Mouse (Mus musculus) midbrain, embryonic 15.5 days (tissue): ENCODE measurements around the gene Ppm1h. TPM values are rescaled to one million over a fixed set of nuclear protein-coding genes. Genes with fewer than 3 reads are reported as not detected.
A peak's percentile ranks its signal among the peaks of the same experiment; 100 is the strongest.

Experiments
- ATAC-seq: fragments of 200-750 bp; cut with Nextera tagmentation; replicated peaks from 2 replicates; pipeline ENCODE4 v1.8.0; 2017; ENCODE audit warnings: moderate TSS enrichment
- H3K27ac ChIP-seq: fragments of 300-500 bp; sonication (generic); 2 replicates; pipeline ENCODE4 v1.5.1; 2015; ENCODE audit warnings: mild to moderate bottlenecking, inconsistent platforms
- H3K27me3 ChIP-seq: fragments of 300-500 bp; sonication (generic); replicated peaks from 2 replicates; pipeline ENCODE4 v1.6.1; 2015; ENCODE audit warnings: inconsistent platforms
- H3K36me3 ChIP-seq: fragments of 300-500 bp; sonication (generic); replicated peaks from 2 replicates; pipeline ENCODE4 v1.6.1; 2015; ENCODE audit warnings: inconsistent platforms
- H3K4me1 ChIP-seq: fragments of 300-500 bp; sonication (generic); 2 replicates; pipeline ENCODE4 v1.6.1; 2015; ENCODE audit warnings: inconsistent platforms
- H3K4me2 ChIP-seq: fragments of 300-500 bp; sonication (generic); 2 replicates; pipeline ENCODE4 v1.6.1; 2015; ENCODE audit warnings: inconsistent platforms, mild to moderate bottlenecking, moderate library complexity
- H3K4me3 ChIP-seq: fragments of 300-500 bp; sonication (generic); 2 replicates; pipeline ENCODE4 v1.5.1; 2015; ENCODE audit warnings: mild to moderate bottlenecking, inconsistent platforms
- H3K9ac ChIP-seq: fragments of 300-500 bp; sonication (generic); 2 replicates; pipeline ENCODE4 v1.6.1; 2015; ENCODE audit warnings: mild to moderate bottlenecking, inconsistent platforms
- H3K9me3 ChIP-seq: fragments of 300-500 bp; sonication (generic); 2 replicates; pipeline ENCODE4 v1.6.1; 2016; ENCODE audit warnings: inconsistent platforms
- WGBS: fragments of 180-500 bp; shearing (Covaris S2); methylation state at CpG from one replicate; pipeline ENCODE4 v1.1.7; 2015; ENCODE audit warnings: mixed read lengths; 5-methylcytosine and 5-hydroxymethylcytosine counted together
- polyA plus RNA-seq: library from polyadenylated mRNA; unstranded; fragments of >200 nt; fragmentation: Nextera tagmentation; extraction: Ambion mirVana; gene quantifications from 2 replicates; pipeline ENCODE4 v1.2.1, GENCODE M21; 2015

Ppm1h gene
- polyA plus RNA-seq, 1 experiment from 2014 or later = 21.4 TPM

DNA sequence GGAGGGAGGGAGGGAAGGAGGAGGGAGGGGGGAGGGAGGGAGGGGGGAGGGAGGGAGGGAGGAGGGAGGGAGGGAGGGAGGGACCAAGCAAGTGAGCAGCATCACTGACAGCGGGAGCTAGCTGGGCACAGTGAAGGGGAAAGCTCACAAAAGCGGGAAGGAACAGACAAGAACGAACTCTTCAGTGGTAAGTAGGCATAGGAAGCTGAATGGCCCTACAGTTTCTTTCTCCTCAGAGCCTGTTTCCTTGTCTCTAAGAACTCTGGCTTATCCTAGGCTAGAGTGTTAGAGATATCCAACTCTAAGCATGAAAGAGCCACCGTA is 2.5 kb downstream of the Ppm1h start:
- no peak for ATAC-seq
- H3K4me1 ChIP-seq = peaks cover 17% of the 10 kb centered on the region
- no peaks in the 10 kb centered on the region for H3K36me3 ChIP-seq
- H3K4me2 ChIP-seq = peak overlapping the region; percentile 26
- no peak overlapping the region for H3K27ac ChIP-seq
- H3K4me3 ChIP-seq = no peak overlapping the region
- no peaks in the 10 kb centered on the region for H3K27me3 ChIP-seq
- H3K9me3 ChIP-seq = no peaks in the 10 kb centered on the region
- 23% methylated on average over 4 of the region's 4 CpGs for WGBS
- no peak overlapping the region for H3K9ac ChIP-seq

DNA sequence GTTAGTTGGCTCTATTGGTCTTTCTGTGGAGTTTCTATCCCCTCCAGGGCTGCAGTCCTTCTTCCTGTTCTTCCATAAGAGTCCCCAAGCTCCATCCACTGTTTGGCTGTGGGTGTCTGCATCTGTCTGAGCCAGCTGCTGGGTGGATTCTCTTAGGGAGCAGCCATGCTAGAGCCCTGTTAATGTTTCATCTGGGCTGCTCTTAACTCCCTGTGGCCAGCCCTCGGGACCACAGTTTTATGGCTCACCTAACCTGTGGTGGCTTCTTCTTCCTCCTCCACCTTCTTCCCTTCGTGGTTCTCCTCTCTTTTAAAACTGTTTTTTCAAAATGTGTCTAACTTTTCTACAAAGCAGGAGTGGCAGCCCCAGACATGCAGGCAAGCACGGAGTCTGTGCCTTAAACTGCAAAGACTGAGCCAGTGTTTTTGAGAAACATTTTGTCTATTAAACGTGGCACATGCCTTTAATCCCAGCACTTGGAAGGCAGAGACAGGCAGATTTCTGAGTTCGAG is 5.3 kb downstream of the Ppm1h start:
- no peak for ATAC-seq
- H3K4me1 ChIP-seq = peaks cover 13% of the 10 kb centered on the region
- H3K4me3 ChIP-seq = no peak overlapping the region
- H3K9ac ChIP-seq = no peak overlapping the region
- WGBS = 88% methylated on average over 5 of the region's 5 CpGs
- H3K36me3 ChIP-seq = no peaks in the 10 kb centered on the region
- no peaks in the 10 kb centered on the region for H3K27me3 ChIP-seq
- H3K4me2 ChIP-seq = no peak overlapping the region
- no peak overlapping the region for H3K27ac ChIP-seq
- no peaks in the 10 kb centered on the region for H3K9me3 ChIP-seq

DNA sequence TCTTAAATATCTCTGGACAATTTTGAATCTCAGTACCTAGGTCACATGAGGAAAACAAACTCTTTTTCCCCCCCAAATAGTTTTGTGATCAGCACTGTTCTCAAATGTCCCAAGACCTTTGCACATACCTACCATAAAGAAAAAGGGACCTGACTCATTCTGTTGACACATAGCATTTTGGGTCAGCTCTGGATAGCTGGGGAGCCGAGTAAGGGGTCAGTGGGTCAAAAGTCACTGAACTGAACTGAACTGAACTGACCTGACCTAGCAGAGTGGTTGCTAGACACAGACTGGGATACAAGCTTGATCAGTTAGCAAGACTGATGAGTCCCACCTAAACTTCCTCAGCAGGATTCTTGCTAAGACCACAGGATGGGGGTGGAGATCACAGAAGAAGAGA is 6.7 kb downstream of the Ppm1h start:
- no peaks in the 10 kb centered on the region for H3K36me3 ChIP-seq
- H3K4me2 ChIP-seq = no peak overlapping the region
- no peak overlapping the region for H3K9ac ChIP-seq
- no peaks in the 10 kb centered on the region for H3K9me3 ChIP-seq
- peaks cover 10% of the 10 kb centered on the region for H3K4me1 ChIP-seq
- no peak overlapping the region for H3K4me3 ChIP-seq
- no peak for ATAC-seq
- 64% methylated on average over 1 of the region's 1 CpGs for WGBS
- no peak overlapping the region for H3K27ac ChIP-seq
- no peaks in the 10 kb centered on the region for H3K27me3 ChIP-seq

DNA sequence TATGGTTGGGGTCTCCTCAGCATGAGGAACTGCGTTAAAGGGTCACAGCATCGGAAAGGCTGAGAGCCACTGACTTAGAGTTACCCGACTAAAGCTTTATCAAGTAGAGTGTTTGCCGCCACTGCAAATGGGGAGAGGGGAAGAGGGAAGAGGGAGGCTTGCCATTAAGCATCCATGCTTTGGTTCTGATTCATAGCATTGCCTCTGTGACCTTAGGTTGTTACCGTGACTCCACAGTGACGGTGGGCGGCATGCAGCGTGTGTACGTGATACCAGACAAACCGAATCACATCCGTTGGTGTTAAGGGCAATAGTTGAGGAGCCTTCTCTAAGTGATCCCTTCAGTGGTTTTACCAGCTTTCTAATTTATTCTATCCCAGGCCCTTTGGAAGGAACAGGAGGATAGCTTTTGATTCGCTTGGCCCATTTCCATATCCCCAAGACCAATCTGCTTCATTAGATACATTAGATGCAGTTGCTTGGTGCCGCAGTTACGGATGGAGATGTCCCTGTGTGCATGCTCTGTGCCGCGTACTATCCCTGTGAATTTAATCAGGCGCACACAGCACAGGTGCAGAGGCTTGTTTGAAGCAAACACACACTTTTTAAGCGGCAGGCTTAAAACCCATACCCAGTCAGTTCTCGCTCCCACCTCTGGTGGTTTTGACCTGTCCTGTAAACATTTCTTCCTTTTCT is 7.4 kb downstream of the Ppm1h start:
- H3K27ac ChIP-seq = no peak overlapping the region
- H3K4me3 ChIP-seq = no peak overlapping the region
- H3K4me1 ChIP-seq = peaks cover 5% of the 10 kb centered on the region; the same call in 1 of the 2 replicates
- ATAC-seq = no peak
- no peak overlapping the region for H3K9ac ChIP-seq
- no peak overlapping the region for H3K4me2 ChIP-seq
- 82% methylated on average over 19 of the region's 19 CpGs for WGBS
- H3K36me3 ChIP-seq = no peaks in the 10 kb centered on the region
- no peaks in the 10 kb centered on the region for H3K27me3 ChIP-seq
- H3K9me3 ChIP-seq = no peaks in the 10 kb centered on the region

DNA sequence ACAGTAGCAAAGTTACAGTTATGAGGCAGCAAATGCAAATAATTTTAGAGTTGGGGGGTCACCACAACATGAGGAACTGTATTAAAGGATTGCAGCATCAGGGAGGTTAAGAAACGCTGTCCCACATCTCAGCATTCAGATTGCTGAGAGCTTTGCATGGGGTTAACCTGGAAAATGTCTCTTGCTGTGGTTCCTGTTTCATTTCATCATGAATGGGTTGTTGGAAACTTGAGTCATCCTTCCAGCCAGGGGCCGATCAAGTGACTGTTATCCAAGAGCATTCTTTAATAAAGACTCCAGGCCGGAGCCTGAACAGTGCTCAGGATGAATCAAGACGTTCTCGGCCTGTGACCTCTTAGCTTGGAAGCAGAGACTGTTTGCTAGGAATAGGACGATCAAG is 12.1 kb downstream of the Ppm1h start:
- Histone ChIP-seq H3K36me3 (no peaks in the 10 kb centered on the region), H3K4me2 (no peak overlapping the region), H3K4me3 (no peak overlapping the region), H3K27ac (no peak overlapping the region), H3K27me3 (no peaks in the 10 kb centered on the region), H3K4me1 (peaks cover 15% of the 10 kb centered on the region), H3K9ac (no peak overlapping the region), H3K9me3 (no peaks in the 10 kb centered on the region)
- no peak for ATAC-seq
- WGBS = 87% methylated on average over 6 of the region's 6 CpGs

DNA sequence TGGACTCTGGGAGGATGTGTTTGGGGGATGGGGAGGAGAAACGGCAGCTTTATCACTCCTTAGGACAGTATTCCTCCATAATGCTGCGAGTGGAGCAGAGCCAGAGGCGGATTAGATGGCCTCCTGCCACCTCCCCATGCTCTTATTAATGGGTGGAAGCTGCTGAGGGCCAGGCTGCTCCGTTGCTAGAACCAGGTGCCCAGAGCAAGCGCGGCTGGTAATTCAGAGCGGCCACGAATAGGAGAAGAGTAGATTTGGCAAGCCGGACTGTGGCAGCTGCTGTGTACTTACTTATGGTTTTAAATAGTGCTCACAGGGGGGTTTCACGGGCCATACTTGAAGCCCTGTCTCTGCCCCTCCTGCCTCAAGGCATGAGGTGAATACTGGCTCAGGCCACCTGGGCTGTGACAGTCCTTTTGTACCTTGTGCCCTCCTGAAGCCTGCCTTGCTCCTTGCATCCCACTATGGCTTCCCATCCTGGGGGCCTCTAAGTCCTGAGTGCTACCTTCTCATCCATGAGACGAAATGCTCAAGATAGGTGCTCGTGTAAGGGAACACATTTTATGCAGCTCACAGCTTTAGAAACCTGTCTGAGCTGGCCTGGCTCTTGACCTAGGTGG is 14.7 kb downstream of the Ppm1h start:
- Histone ChIP-seq H3K4me1 (peaks cover 15% of the 10 kb centered on the region), H3K4me3 (no peak overlapping the region), H3K36me3 (no peaks in the 10 kb centered on the region), H3K9ac (no peak overlapping the region), H3K4me2 (no peak overlapping the region), H3K27ac (peak overlapping the region; percentile 38; the same call in 1 of the 2 replicates), H3K9me3 (no peaks in the 10 kb centered on the region), H3K27me3 (no peaks in the 10 kb centered on the region)
- WGBS = 51% methylated on average over 12 of the region's 12 CpGs
- ATAC-seq = peak; percentile 70

DNA sequence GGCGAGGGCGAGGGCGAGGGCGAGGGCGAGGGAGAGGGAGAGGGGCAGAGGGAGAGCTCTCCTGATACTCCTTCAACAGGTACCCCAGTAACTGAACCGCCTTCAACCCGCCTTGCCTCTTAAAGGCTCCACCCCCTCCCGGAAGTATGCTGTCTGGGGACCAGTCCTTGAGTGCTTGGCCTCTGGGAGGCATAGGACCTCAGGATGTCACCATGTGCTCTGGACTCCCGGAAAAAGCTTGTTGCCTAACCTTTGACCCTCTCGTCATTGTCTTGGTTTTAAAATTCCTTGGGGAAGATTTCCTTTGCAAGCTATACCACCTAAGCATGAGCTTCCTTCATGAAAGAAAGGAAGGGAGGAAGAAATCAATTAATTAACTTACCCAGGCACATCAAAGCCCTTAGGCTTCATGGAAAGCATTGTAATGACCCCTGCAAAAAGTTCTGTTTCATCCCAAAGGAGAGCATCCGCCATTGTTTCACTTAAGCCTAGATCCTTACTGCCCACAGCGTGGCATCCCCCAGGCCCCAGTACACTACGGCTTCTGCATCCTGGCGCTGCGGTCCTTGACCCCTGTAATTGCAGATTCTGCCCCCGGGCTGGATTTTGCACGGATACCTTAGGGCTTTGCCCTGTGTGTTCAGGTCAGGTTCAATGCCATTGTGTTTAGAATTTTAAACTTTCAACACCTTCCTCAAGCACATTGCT is 15.5 kb downstream of the Ppm1h start:
- WGBS = 65% methylated on average over 17 of the region's 17 CpGs
- no peaks in the 10 kb centered on the region for H3K9me3 ChIP-seq
- H3K4me2 ChIP-seq = no peak overlapping the region
- H3K36me3 ChIP-seq = no peaks in the 10 kb centered on the region
- no peak overlapping the region for H3K4me3 ChIP-seq
- H3K4me1 ChIP-seq = peaks cover 15% of the 10 kb centered on the region
- ATAC-seq = peak; percentile 59; the same call in 1 of the 2 replicates
- no peak overlapping the region for H3K9ac ChIP-seq
- no peaks in the 10 kb centered on the region for H3K27me3 ChIP-seq
- H3K27ac ChIP-seq = peak overlapping the region; percentile 1; the same call in 1 of the 2 replicates

DNA sequence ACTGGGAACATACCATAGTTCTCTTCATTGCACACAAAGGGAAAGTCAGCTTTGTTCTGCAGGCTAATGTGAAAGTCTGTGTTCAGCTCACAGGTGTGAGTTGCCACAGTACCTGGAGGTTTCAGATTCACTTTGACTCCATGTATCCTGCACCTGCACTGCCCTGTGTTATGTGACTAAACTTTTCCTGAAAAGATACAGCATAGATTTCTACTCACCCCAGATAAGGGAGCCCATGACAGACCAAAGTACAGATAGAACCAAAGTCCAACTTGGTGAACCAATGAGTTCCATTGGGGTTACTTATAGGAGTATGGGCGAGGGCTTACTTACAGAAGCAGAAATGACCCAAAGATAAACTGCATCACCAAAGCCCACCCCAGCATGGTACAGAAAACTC is 17.8 kb downstream of the Ppm1h start:
- Histone ChIP-seq H3K27ac (no peak overlapping the region), H3K4me3 (no peak overlapping the region), H3K27me3 (no peaks in the 10 kb centered on the region), H3K4me2 (no peak overlapping the region), H3K9me3 (no peaks in the 10 kb centered on the region), H3K36me3 (no peaks in the 10 kb centered on the region), H3K9ac (no peak overlapping the region), H3K4me1 (peaks cover 15% of the 10 kb centered on the region)
- no peak for ATAC-seq
- WGBS = 92% methylated on average over 1 of the region's 1 CpGs

DNA sequence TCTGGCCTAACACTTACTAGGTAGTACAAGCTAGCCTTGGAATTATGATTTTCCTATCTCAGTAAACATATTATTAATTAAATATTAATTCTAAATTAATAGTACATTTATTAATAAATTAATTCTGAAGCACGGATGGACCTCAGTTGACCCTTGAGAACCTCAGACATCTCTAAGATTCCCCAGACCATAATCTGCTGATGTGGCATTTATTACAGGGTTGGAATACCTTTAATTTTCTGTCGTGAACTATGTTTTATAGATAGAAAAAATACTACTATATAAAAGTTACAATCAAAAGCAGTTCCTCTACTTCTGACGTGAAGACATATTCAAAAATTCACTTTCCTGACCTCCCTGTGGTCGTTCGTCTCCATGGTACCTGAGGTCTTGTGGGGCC is 19.8 kb downstream of the Ppm1h start:
- WGBS = 86% methylated on average over 5 of the region's 5 CpGs
- no peak overlapping the region for H3K9ac ChIP-seq
- H3K36me3 ChIP-seq = no peaks in the 10 kb centered on the region
- H3K4me2 ChIP-seq = no peak overlapping the region
- no peak overlapping the region for H3K4me3 ChIP-seq
- H3K27me3 ChIP-seq = no peaks in the 10 kb centered on the region
- no peak for ATAC-seq
- no peaks in the 10 kb centered on the region for H3K9me3 ChIP-seq
- H3K27ac ChIP-seq = no peak overlapping the region
- peaks cover 10% of the 10 kb centered on the region for H3K4me1 ChIP-seq

DNA sequence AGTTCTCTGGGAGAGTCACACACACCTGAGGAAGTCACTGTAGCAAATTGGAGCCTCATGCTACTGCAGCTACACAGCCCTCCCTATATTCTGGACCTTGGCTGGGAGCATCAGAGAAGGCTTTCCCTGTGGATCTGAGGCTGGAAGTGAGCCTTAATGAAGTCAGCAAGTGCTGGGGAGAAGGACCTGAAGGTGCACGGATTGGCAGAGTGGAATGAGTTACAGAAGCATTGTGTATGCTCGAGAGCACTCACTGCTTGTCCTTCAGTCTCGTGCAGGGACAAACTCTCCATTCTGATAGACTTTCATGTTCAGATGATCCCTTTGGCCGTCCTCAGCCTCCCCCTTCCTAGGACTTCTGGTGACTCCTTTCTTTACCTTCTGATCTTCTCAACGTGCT is 26.3 kb downstream of the Ppm1h start:
- 77% methylated on average over 5 of the region's 5 CpGs for WGBS
- peaks cover 5% of the 10 kb centered on the region; the same call in 1 of the 2 replicates for H3K4me1 ChIP-seq
- H3K27ac ChIP-seq = no peak overlapping the region
- H3K36me3 ChIP-seq = no peaks in the 10 kb centered on the region
- H3K4me2 ChIP-seq = no peak overlapping the region
- no peak for ATAC-seq
- no peaks in the 10 kb centered on the region for H3K27me3 ChIP-seq
- no peaks in the 10 kb centered on the region for H3K9me3 ChIP-seq
- H3K4me3 ChIP-seq = no peak overlapping the region
- no peak overlapping the region for H3K9ac ChIP-seq

DNA sequence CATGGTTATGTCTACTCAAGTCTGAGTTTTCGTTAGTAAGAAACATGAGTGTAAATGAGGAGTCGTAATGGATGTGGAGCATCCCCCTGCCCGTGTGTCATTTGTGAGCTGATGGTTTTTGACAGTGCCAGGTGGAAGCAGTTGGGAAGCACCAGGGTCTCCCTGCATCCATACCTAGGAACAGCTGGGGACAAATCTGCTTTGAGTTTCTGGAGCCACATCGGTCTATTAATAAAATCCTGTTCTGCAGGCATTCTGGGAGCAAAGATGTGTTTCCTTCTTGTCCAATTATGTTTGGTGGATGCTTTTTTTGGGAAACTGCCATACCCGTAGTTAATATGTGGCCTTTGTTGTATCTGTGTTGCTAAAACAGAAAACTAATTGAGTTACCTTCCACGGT is 26.9 kb downstream of the Ppm1h start:
- ATAC-seq = no peak
- no peak overlapping the region for H3K27ac ChIP-seq

DNA sequence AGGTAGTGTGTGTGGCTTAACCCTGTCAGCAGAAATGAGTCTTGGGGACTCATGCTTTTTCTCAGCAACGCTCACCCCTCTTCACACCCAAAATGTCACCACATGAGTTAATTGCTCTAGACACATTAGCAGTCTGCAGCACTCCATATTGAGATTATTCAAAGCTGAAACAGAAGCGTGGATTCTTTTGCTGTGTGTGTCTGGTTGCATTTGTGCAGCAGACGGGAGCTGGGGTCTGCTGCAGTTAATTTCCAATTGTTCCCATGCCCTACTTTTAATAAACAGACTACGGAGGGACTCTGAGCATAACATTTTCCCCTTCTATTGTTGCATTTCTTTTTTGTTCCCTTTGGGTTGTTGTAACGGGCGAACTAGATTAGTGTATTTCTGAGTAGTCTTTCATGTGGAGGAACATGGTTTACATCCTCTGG is 32.8 kb downstream of the Ppm1h start:
- Histone ChIP-seq H3K27me3 (no peaks in the 10 kb centered on the region), H3K9me3 (no peaks in the 10 kb centered on the region), H3K27ac (peak overlapping the region; percentile 23), H3K4me2 (no peak overlapping the region), H3K36me3 (no peaks in the 10 kb centered on the region), H3K4me3 (no peak overlapping the region), H3K4me1 (peaks cover 36% of the 10 kb centered on the region), H3K9ac (no peak overlapping the region)
- 0 out of 2 replicates have a peak, but pooled peaks have one; percentile 21 for ATAC-seq
- 40% methylated on average over 6 of the region's 6 CpGs for WGBS

More for the DNA sequence above, 26.9 kb downstream of the Ppm1h start:
- no peak overlapping the region for H3K9ac ChIP-seq
- H3K4me1 ChIP-seq = peaks cover 8% of the 10 kb centered on the region; the same call in 1 of the 2 replicates
- 82% methylated on average over 6 of the region's 6 CpGs for WGBS
- H3K9me3 ChIP-seq = no peaks in the 10 kb centered on the region
- no peaks in the 10 kb centered on the region for H3K36me3 ChIP-seq
- H3K27me3 ChIP-seq = no peaks in the 10 kb centered on the region
- no peak overlapping the region for H3K4me3 ChIP-seq
- no peak overlapping the region for H3K4me2 ChIP-seq
